Mouse (Mus musculus) cerebellum, adult 2 months (tissue): ENCODE results near the gene Socs7.

Experiments used
- CTCF ChIP-seq: fragments of 200-500 bp; IDR thresholded peaks from 2 replicates; pipeline ENCODE4 v1.5.1; 2011; ENCODE audit warnings: low read depth, mild to moderate bottlenecking, control low read depth, low read length, moderate library complexity, borderline replicate concordance; ENCODE audit not compliant: insufficient read depth
- POLR2A ChIP-seq: fragments of 200-500 bp; IDR thresholded peaks from 2 replicates; pipeline ENCODE4 v1.6.1; 2011; ENCODE audit warnings: low read length, control low read depth, borderline replicate concordance; ENCODE audit not compliant: insufficient read depth

DNA sequence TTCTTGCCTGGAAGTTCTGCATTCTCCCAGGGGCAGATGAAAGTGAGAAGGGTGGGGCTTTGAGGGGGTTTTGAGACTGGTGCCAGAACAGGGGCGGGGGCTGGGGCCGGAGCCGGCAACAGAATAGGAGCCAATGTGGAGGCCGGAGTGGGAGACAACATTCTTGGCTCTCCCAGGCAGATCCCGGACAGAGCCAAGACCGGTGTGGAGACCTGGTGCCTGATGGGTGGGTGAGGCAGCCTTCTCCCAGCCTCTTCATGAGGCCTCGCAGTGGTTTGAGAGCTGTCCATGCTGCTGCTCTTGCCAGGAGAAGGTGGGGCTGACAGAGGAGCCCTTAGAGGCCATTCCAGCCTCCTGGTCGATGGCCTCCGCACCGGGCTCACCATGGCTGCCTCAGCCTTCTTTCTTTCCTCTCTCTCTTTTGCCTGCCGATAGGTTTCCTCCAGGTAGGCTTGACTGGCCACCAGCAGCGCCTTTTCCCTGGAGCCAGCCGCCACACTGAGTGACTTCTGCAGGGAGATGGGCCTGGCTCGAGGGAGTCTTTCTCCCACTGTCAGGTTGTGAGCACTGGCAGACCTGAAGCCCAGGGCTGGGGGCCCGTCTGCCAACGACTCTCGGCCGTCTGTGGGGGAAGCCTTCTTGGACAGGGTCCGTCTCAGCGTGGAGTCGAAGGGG is 23.9 kb upstream of the Socs7 start:
- TF ChIP-seq CTCF (no peak), POLR2A (no peak)
